Mouse (Mus musculus): ENCODE measurements around the gene Hid1. TPM values are rescaled to one million over a fixed set of nuclear protein-coding genes. Genes with fewer than 3 reads are reported as not detected.

Gene Hid1
- polyA plus RNA-seq, 1 experiment = 30.2 TPM

DNA sequence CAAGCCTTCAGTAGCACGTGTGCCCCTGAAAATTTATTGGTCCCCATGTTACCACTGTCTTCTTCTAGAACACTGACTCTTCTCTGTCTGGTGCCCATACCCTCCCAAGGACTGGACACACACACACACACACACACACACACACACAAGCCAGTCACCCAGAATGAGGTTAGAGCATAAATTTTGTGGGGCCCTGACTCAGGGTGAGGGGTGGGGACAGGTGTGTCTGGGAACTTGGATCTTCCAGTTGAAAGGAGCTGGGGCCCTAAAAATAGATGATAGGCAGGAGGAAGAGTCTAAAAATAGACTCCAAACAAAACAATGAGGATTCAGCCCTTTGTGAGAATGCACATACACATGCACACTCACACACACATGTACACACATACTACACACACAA lies 58.8 kb downstream of the Hid1 start:
- no peak overlapping the region for H3K27ac ChIP-seq (ENCODE audit: insufficient read depth, low read depth, low read length)
- H3K4me1 ChIP-seq (ENCODE audit: control insufficient read depth, insufficient read depth, insufficient read length, low read length) = no peaks in the 10 kb centered on the region
- H3K36me3 ChIP-seq (ENCODE audit: control insufficient read depth, insufficient read depth, low read length) = no peaks in the 10 kb centered on the region
- peaks cover 4% of the 10 kb centered on the region; the same call in 1 of the 2 replicates for H3K27me3 ChIP-seq (ENCODE audit: control insufficient read depth, insufficient read depth, low read length)
- TF ChIP-seq POLR2A (IDR thresholded peaks at IDR 0.05; ENCODE audit: low read depth, low read length) (no peak), CTCF (IDR thresholded peaks at IDR 0.05; ENCODE audit: extremely low read depth, insufficient read length, insufficient replicate concordance, low read depth, low read length) (no peak)
- WGBS = 42% methylated on average over 1 of the region's 1 CpGs
- no peak overlapping the region for H3K4me3 ChIP-seq (ENCODE audit: low read depth, low read length)

DNA sequence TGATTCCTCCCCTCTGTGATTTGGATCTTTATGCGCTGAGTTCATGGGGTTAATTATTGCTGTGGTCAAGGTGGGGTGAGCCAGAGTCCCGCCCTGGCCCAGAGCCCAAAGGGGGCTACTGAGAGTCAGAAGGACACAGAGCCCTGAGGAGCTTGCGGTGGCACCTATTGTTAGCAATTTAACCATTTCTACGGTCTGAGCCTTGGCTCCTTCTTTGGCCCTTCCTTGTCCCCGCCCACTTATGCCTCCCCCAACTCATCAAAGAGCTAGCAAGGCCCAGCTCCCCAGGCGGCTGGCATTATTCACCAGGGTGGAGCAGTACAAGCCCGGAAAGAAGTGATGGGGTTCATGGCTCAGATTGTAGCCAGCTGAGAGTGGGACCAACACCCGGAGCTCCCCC lies 60.7 kb downstream of the Hid1 start, which contains the start of gene Otop2:
Gene Otop2 (plus strand): TSS at position 301 of the 400 bp plus-strand sequence.
- Histone ChIP-seq H3K36me3 (ENCODE audit: control insufficient read depth, insufficient read depth, low read length) (no peaks in the 10 kb centered on the region), H3K4me1 (ENCODE audit: control insufficient read depth, insufficient read depth, insufficient read length, low read length) (no peaks in the 10 kb centered on the region), H3K4me3 (ENCODE audit: low read depth, low read length) (no peak within 1 kb of the TSS), H3K27ac (ENCODE audit: insufficient read depth, low read depth, low read length) (no peak within 1 kb of the TSS), H3K27me3 (ENCODE audit: control insufficient read depth, insufficient read depth, low read length) (no peaks in the 10 kb centered on the region)
- 43% methylated on average over 8 of the region's 8 CpGs for WGBS
- no peak for TF ChIP-seq CTCF (IDR thresholded peaks at IDR 0.05; ENCODE audit: extremely low read depth, insufficient read length, insufficient replicate concordance, low read depth, low read length)
- TF ChIP-seq POLR2A (IDR thresholded peaks at IDR 0.05; ENCODE audit: low read depth, low read length) = no peak

DNA sequence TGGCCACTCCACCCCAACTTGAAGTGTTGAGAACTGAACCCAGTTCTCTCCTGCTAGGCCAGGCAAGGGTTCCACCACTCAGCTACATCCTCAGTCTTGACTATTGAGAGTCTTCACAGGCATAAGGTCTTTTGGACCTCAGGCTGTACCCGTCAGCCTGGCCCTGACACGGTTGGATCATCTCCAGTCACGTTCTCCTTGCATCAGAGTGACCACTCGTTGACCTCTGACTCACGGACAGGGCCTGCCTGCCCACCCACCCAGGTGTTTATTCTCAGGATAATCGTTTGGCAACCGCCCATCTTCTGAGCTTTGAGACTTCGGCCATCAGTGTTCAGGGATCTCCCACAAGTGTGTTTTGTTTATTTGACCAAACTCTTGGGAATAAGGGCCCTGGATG lies 64.4 kb downstream of the Hid1 start:
- Histone ChIP-seq H3K4me1 (ENCODE audit: control insufficient read depth, insufficient read depth, insufficient read length, low read length) (no peaks in the 10 kb centered on the region), H3K4me3 (ENCODE audit: low read depth, low read length) (no peak overlapping the region), H3K36me3 (ENCODE audit: control insufficient read depth, insufficient read depth, low read length) (no peaks in the 10 kb centered on the region), H3K27me3 (ENCODE audit: control insufficient read depth, insufficient read depth, low read length) (no peaks in the 10 kb centered on the region), H3K27ac (ENCODE audit: insufficient read depth, low read depth, low read length) (no peak overlapping the region)
- WGBS = 43% methylated on average over 8 of the region's 8 CpGs
- no peak for TF ChIP-seq CTCF (IDR thresholded peaks at IDR 0.05; ENCODE audit: extremely low read depth, insufficient read length, insufficient replicate concordance, low read depth, low read length)
- no peak for TF ChIP-seq POLR2A (IDR thresholded peaks at IDR 0.05; ENCODE audit: low read depth, low read length)

DNA sequence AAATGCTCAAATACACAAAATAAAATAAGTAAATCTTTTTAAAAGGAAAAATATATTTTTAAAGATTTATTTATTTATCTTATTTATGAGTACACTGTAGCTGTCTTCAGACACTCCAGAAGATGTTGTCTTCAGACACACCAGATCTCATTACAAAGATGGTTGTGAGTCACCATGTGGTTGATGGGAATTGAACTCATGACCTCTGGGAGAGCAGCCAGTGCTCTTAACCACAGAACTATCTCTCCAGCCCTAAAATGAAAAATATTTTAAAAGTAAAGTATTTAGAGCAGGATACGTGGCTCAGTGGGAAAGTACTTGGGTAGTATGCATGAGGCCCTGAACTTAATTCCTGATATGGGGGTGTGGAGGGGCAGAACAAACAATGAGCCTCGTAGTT lies 66.2 kb downstream of the Hid1 start:
- Histone ChIP-seq H3K36me3 (ENCODE audit: control insufficient read depth, insufficient read depth, low read length) (no peaks in the 10 kb centered on the region), H3K4me1 (ENCODE audit: control insufficient read depth, insufficient read depth, insufficient read length, low read length) (peaks cover 6% of the 10 kb centered on the region), H3K27ac (ENCODE audit: insufficient read depth, low read depth, low read length) (no peak overlapping the region), H3K27me3 (ENCODE audit: control insufficient read depth, insufficient read depth, low read length) (no peaks in the 10 kb centered on the region), H3K4me3 (ENCODE audit: low read depth, low read length) (no peak overlapping the region)
- 70% methylated on average over 2 of the region's 2 CpGs for WGBS
- TF ChIP-seq POLR2A (IDR thresholded peaks at IDR 0.05; ENCODE audit: low read depth, low read length) = no peak
- TF ChIP-seq CTCF (IDR thresholded peaks at IDR 0.05; ENCODE audit: extremely low read depth, insufficient read length, insufficient replicate concordance, low read depth, low read length) = no peak

DNA sequence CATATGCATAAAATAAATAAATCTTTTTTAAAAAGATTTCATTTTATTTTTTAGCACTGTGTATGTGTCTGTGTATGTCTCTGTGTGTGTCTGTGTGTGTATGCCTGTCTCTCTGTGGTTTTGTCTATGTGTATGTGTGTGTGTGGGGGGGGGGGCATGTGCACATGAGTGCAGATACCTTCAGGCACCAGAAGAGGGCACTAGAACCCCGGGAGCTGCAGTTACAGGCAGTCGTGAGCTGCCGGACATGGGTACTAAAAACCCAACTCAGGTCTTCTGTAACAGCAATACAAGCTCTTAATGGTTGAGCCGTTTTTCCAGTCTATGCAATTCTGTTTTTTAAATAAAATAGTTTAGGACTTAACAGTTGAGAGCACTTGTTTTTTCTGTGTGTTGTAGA lies 66.8 kb downstream of the Hid1 start:
- Histone ChIP-seq H3K27me3 (ENCODE audit: control insufficient read depth, insufficient read depth, low read length) (no peaks in the 10 kb centered on the region), H3K4me1 (ENCODE audit: control insufficient read depth, insufficient read depth, insufficient read length, low read length) (peaks cover 6% of the 10 kb centered on the region), H3K36me3 (ENCODE audit: control insufficient read depth, insufficient read depth, low read length) (no peaks in the 10 kb centered on the region), H3K27ac (ENCODE audit: insufficient read depth, low read depth, low read length) (no peak overlapping the region), H3K4me3 (ENCODE audit: low read depth, low read length) (no peak overlapping the region)
- TF ChIP-seq CTCF (IDR thresholded peaks at IDR 0.05; ENCODE audit: extremely low read depth, insufficient read length, insufficient replicate concordance, low read depth, low read length) = no peak; the same call in 1 of the 2 replicates
- no peak for TF ChIP-seq POLR2A (IDR thresholded peaks at IDR 0.05; ENCODE audit: low read depth, low read length)
- 86% methylated on average over 4 of the region's 4 CpGs for WGBS

DNA sequence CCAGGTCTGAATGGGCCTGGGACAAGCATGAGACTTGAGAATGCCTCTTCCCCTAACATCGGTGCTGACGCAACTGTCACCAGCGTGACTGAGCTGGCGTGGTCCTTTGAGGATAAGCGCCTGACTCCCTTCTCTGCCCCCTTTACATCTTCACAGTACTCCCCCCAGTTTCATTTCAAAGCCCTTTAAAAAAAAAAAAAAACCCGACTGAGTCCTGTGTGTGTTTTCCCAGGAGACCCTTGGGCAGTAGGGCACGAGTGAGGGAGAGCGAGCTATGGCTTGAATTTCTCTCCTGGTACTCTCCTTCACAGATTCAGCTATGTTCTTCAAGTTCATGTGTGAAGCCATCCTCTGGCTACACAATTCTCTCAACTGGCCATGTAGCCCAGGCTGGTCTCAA lies 69.4 kb downstream of the Hid1 start:
- no peak overlapping the region for H3K27ac ChIP-seq (ENCODE audit: insufficient read depth, low read depth, low read length)
- WGBS = 78% methylated on average over 8 of the region's 8 CpGs
- H3K27me3 ChIP-seq (ENCODE audit: control insufficient read depth, insufficient read depth, low read length) = no peaks in the 10 kb centered on the region
- no peak overlapping the region for H3K4me3 ChIP-seq (ENCODE audit: low read depth, low read length)
- H3K36me3 ChIP-seq (ENCODE audit: control insufficient read depth, insufficient read depth, low read length) = no peaks in the 10 kb centered on the region
- no peak for TF ChIP-seq CTCF (IDR thresholded peaks at IDR 0.05; ENCODE audit: extremely low read depth, insufficient read length, insufficient replicate concordance, low read depth, low read length)
- TF ChIP-seq POLR2A (IDR thresholded peaks at IDR 0.05; ENCODE audit: low read depth, low read length) = no peak
- peaks cover 6% of the 10 kb centered on the region for H3K4me1 ChIP-seq (ENCODE audit: control insufficient read depth, insufficient read depth, insufficient read length, low read length)

Other genes starting within 250 kb of the Hid1 start
- 3.9 and 6.9 TPM in 2 replicates for gene Cd300lf, start 233.8 kb downstream of the Hid1 start, polyA plus RNA-seq (2012; rRNA removed)
- gene Slc9a3r1, start 204.4 kb downstream of the Hid1 start, polyA plus RNA-seq (2012; rRNA removed) = 314 and 949 TPM in 2 replicates
- 10.0 and 21.0 TPM in 2 replicates for gene Tmem104, start 180.3 kb downstream of the Hid1 start, polyA plus RNA-seq (2012; rRNA removed)
- gene Nat9, start 179.9 kb downstream of the Hid1 start, polyA plus RNA-seq (2012; rRNA removed) = 22.7 and 35.6 TPM in 2 replicates
- gene Grin2c, start 100.5 kb downstream of the Hid1 start, polyA plus RNA-seq (2012; rRNA removed) = 0.10 and 0.33 TPM in 2 replicates
- 7.8 and 12.2 TPM in 2 replicates for gene Fdxr, start 90.7 kb downstream of the Hid1 start, polyA plus RNA-seq (2012; rRNA removed)
- 0.71 and 1.4 TPM in 2 replicates for gene Fads6, start 70.1 kb downstream of the Hid1 start, polyA plus RNA-seq (2012; rRNA removed)
- gene Otop2, start 60.6 kb downstream of the Hid1 start, polyA plus RNA-seq (2012; rRNA removed) = 0.08 and 1.3 TPM in 2 replicates
- 0.05 and 0.08 TPM in 2 replicates for gene Ush1g, start 45.7 kb downstream of the Hid1 start, polyA plus RNA-seq (2012; rRNA removed)
- gene Otop3, start 33.0 kb downstream of the Hid1 start, polyA plus RNA-seq (2012; rRNA removed) = 0.61 and 93.4 TPM in 2 replicates
- gene Cdr2l, start 14.2 kb upstream of the Hid1 start, polyA plus RNA-seq (2012; rRNA removed) = 3.8 and 4.2 TPM in 2 replicates
- gene Mrpl58, start 36.0 kb upstream of the Hid1 start, polyA plus RNA-seq (2012; rRNA removed) = 42.0 and 45.8 TPM in 2 replicates
- 50.8 and 61.5 TPM in 2 replicates for gene Atp5h, start 52.2 kb upstream of the Hid1 start, polyA plus RNA-seq (2012; rRNA removed)
- gene Kctd2, start 52.4 kb upstream of the Hid1 start, polyA plus RNA-seq (2012; rRNA removed) = 13.4 and 27.3 TPM in 2 replicates
- 1.5 and 4.7 TPM in 2 replicates for gene Trim80, start 72.8 kb upstream of the Hid1 start, polyA plus RNA-seq (2012; rRNA removed)
- gene Slc16a5, start 94.7 kb upstream of the Hid1 start, polyA plus RNA-seq (2012; rRNA removed) = 98.7 and 220 TPM in 2 replicates
- gene Armc7, start 107.9 kb upstream of the Hid1 start, polyA plus RNA-seq (2012; rRNA removed) = 13.2 and 16.3 TPM in 2 replicates
- 56.8 and 132 TPM in 2 replicates for gene Nt5c, start 124.1 kb upstream of the Hid1 start, polyA plus RNA-seq (2012; rRNA removed)
- 210 and 430 TPM in 2 replicates for gene Jpt1, start 146.6 kb upstream of the Hid1 start, polyA plus RNA-seq (2012; rRNA removed)
- 3.6 and 7.0 TPM in 2 replicates for gene Sumo2, start 168.5 kb upstream of the Hid1 start, polyA plus RNA-seq (2012; rRNA removed)
- 12.6 and 16.8 TPM in 2 replicates for gene Nup85, start 196.7 kb upstream of the Hid1 start, polyA plus RNA-seq (2012; rRNA removed)
- 11.8 and 13.3 TPM in 2 replicates for gene Mrps7, start 236.2 kb upstream of the Hid1 start, polyA plus RNA-seq (2012; rRNA removed)
- gene Gga3, start 236.3 kb upstream of the Hid1 start, polyA plus RNA-seq (2012; rRNA removed) = 12.6 and 14.7 TPM in 2 replicates
- 49.4 and 108 TPM in 2 replicates for gene Mif4gd, start 245.2 kb upstream of the Hid1 start, polyA plus RNA-seq (2012; rRNA removed)

Data from small intestine, adult 2 months (tissue).